Mouse (Mus musculus) limb, embryonic 15.5 days (tissue): ENCODE results near the gene Nxnl1. TPM values are rescaled to one million over a fixed set of nuclear protein-coding genes. Genes with fewer than 3 reads are reported as not detected.
A peak's percentile ranks its signal among the peaks of the same experiment; 100 is the strongest.

Source experiments
- ATAC-seq: fragments of 200-750 bp; cut with Nextera tagmentation; 2 replicates; pipeline ENCODE4 v1.8.0; 2017; ENCODE audit warnings: low read depth, moderate TSS enrichment; ENCODE audit not compliant: insufficient number of reproducible peaks, low FRiP score, low TSS enrichment
- H3K27ac ChIP-seq: fragments of 300-500 bp; sonication (generic); 2 replicates; pipeline ENCODE4 v1.5.1; 2015; ENCODE audit warnings: moderate library complexity, mild to moderate bottlenecking, inconsistent platforms
- H3K27me3 ChIP-seq: fragments of 300-500 bp; sonication (generic); 2 replicates; pipeline ENCODE4 v1.6.1; 2015; ENCODE audit warnings: inconsistent platforms
- H3K36me3 ChIP-seq: fragments of 300-500 bp; sonication (generic); 2 replicates; pipeline ENCODE4 v1.6.1; 2015; ENCODE audit warnings: inconsistent platforms
- H3K4me1 ChIP-seq: fragments of 300-500 bp; sonication (generic); 2 replicates; pipeline ENCODE4 v1.6.1; 2015; ENCODE audit warnings: inconsistent platforms
- H3K4me2 ChIP-seq: fragments of 300-500 bp; sonication (generic); 2 replicates; pipeline ENCODE4 v1.6.1; 2015; ENCODE audit warnings: mild to moderate bottlenecking, inconsistent platforms
- H3K4me3 ChIP-seq: fragments of 300-500 bp; sonication (generic); 2 replicates; pipeline ENCODE4 v1.5.1; 2015; ENCODE audit warnings: mild to moderate bottlenecking, inconsistent platforms
- H3K9ac ChIP-seq: fragments of 300-500 bp; sonication (generic); 2 replicates; pipeline ENCODE4 v1.6.1; 2015; ENCODE audit warnings: inconsistent platforms
- H3K9me3 ChIP-seq: fragments of 300-500 bp; sonication (generic); 2 replicates; pipeline ENCODE4 v1.6.1; 2016; ENCODE audit warnings: inconsistent platforms
- WGBS: fragments of 180-500 bp; shearing (Covaris S2); methylation state at CpG from one replicate; pipeline ENCODE4 v1.1.7; 2015; 5-methylcytosine and 5-hydroxymethylcytosine counted together
- polyA plus RNA-seq: library from polyadenylated mRNA; unstranded; fragments of >200 nt; fragmentation: Nextera tagmentation; extraction: Ambion mirVana; gene quantifications from 2 replicates; pipeline ENCODE4 v1.2.1, GENCODE M21; 2015

Nxnl1 gene
- polyA plus RNA-seq, 1 experiment from 2014 or later: 0.14 TPM

- Histone ChIP-seq H3K36me3 (no peaks in the 10 kb centered on the region), H3K4me2 (no peak overlapping the region), H3K4me1 (peaks cover 21% of the 10 kb centered on the region), H3K27ac (no peak overlapping the region), H3K9ac (no peak overlapping the region), H3K4me3 (no peak overlapping the region), H3K9me3 (no peaks in the 10 kb centered on the region), H3K27me3 (peaks cover 73% of the 10 kb centered on the region)
- ATAC-seq: no peak
- WGBS: 86% methylated on average over 4 of the region's 4 CpGs
Measured at GRCm38 (mm10) chr8:71563992-71564391, 2.4 kb downstream of the Nxnl1 start.

DNA sequence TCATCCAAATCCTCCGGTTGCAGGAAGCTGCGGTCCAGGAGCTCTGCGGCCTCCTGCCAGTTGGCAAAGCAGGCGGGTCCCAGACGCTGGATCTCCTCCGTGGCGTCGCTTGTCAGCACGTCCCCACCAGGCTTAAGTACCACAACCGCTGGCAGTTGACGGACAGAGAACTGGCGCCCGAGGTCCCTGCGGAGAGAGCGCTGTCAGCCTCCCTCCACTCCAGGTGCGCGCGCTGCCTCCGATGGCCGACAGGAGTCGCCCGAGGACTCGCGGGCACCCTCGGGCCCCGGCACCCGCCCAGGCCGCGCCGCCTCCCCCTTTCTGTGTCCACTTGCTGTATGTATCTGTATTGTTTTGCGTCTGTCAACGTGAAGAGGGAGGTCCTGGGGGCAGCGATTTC is 3.6 kb downstream of the Nxnl1 start:
- Histone ChIP-seq H3K27ac (no peak overlapping the region), H3K36me3 (no peaks in the 10 kb centered on the region), H3K4me2 (peak overlapping the region; percentile 54), H3K9ac (no peak overlapping the region), H3K4me3 (peak overlapping the region; percentile 32), H3K9me3 (no peaks in the 10 kb centered on the region), H3K27me3 (peaks cover 77% of the 10 kb centered on the region), H3K4me1 (peaks cover 23% of the 10 kb centered on the region)
- no peak for ATAC-seq
- WGBS: 1% methylated on average over 33 of the region's 33 CpGs

- Histone ChIP-seq H3K9me3 (no peaks in the 10 kb centered on the region), H3K27me3 (peaks cover 83% of the 10 kb centered on the region), H3K9ac (no peak overlapping the region), H3K27ac (no peak overlapping the region), H3K36me3 (no peaks in the 10 kb centered on the region), H3K4me1 (peaks cover 23% of the 10 kb centered on the region), H3K4me3 (no peak overlapping the region), H3K4me2 (no peak overlapping the region)
- ATAC-seq: no peak
- 4% methylated on average over 15 of the region's 15 CpGs for WGBS
Measured at GRCm38 (mm10) chr8:71561401-71561800, 5.0 kb downstream of the Nxnl1 start.

GRCm38 (mm10) chr8:71560765-71561164 is 5.6 kb downstream of the Nxnl1 start:
- 84% methylated on average over 5 of the region's 5 CpGs for WGBS
- H3K9ac ChIP-seq: no peak overlapping the region
- H3K4me1 ChIP-seq: peaks cover 23% of the 10 kb centered on the region
- no peaks in the 10 kb centered on the region for H3K9me3 ChIP-seq
- no peak for ATAC-seq
- H3K36me3 ChIP-seq: no peaks in the 10 kb centered on the region
- H3K27ac ChIP-seq: no peak overlapping the region
- peaks cover 84% of the 10 kb centered on the region for H3K27me3 ChIP-seq
- H3K4me2 ChIP-seq: no peak overlapping the region
- H3K4me3 ChIP-seq: no peak overlapping the region

DNA sequence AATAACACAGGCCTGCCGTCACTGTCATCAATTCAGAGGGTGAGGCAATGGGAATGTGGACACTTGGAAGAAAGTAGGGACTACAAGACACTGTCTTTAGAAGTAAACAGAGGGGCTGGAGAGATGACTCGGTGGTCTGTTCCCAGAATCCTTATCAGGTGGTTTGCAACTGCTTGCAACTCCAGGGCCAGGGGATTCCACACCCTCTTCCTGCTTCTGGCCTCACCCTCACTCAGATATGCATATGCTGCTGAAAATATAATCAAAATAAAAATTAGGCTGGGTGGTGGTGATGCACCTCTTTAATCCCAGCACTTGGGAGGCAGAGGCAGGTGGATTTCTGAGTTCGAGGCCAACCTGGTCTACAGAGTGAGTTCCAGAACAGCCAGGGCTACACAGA is 6.3 kb downstream of the Nxnl1 start:
- Histone ChIP-seq H3K27ac (no peak overlapping the region), H3K36me3 (no peaks in the 10 kb centered on the region), H3K9ac (no peak overlapping the region), H3K4me2 (no peak overlapping the region), H3K27me3 (peaks cover 87% of the 10 kb centered on the region), H3K4me1 (peaks cover 23% of the 10 kb centered on the region), H3K4me3 (no peak overlapping the region), H3K9me3 (no peaks in the 10 kb centered on the region)
- 75% methylated on average over 3 of the region's 3 CpGs for WGBS
- no peak for ATAC-seq

DNA sequence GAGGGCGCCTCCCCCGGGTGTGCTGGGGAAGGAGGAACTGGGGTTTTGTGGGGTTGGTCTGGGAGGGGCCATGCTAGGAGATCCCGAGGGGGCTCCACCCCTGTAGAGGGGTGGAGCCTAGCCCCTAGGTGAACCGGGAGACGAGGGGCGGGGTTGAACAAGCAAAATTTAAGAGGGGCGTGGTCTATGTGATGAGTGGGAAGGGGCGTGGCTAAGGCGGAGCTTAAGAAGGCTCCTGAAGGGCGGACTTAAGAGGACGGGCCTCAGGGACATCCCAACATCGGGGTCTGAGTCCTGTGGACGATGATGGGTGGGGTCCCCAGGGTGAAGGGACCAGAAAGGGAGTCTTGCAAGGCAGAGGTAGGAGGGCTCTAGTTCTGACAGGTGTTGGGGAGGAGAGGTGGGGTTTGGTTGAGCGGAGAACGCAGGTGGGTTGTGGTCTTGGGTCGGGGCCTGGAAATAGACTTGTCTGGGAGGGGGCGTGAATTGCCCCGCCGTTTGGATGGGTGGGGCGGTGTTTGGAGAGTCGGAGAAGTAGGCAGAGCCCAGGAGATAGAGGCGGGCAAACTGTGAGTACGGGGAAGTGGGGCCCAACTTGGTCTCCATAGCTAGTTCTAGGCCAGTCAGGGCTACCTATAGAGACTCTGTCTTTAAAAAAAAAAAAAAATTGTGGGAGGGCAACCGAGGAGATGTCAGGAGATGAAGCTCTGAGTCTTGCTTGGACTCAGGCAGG is 7.3 kb downstream of the Nxnl1 start:
- Histone ChIP-seq H3K4me2 (peak overlapping the region; percentile 69), H3K27ac (no peak overlapping the region), H3K4me3 (peak overlapping the region; percentile 40), H3K36me3 (no peaks in the 10 kb centered on the region), H3K4me1 (peaks cover 23% of the 10 kb centered on the region), H3K9ac (peak overlapping the region; percentile 28; the same call in 1 of the 2 replicates), H3K27me3 (peaks cover 84% of the 10 kb centered on the region), H3K9me3 (no peaks in the 10 kb centered on the region)
- ATAC-seq: peak; percentile 32; the same call in 1 of the 2 replicates
- WGBS: 2% methylated on average over 24 of the region's 24 CpGs

DNA sequence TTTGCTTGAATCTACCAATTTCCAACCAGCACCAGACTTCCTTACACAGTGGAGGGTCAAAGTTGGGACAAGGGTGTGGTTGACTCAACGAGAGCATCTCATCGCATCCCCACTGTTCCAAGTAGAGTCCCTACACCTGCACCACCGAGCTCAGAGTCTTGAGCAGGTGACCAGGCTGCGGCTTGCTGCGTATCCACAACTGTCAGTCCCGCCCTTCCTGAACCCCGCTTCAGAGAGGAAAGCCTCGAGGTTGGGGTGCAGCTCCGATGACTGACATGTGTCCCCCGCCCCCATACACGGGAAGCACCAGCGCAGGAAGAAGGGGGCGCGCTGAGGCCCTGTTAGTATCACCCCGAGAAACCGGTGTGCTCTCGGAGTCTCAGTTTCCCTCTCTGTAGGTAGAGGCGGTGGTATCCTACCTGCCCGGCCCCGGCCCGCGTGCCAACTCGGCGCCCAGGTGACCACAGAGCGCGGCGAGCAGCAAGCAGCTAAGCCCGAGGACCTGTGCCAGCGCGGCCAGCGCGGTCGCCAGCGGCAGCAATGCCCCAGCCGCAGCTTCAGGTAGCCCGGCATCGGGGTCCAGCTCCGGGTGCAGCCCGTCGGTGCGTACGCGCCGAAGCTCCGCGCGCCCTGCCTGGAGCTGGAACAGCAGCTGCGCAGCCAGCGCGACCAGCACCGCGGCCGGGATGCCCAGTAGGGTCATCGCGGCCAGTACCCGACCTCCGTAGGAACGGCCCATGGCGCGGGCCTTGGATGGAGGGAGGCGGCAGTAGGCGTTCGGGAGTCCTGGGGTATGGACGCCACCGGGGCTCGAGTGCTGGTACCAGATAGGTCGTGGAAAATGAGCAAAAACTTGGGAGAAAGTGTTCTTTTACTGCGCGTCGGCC is 8.1 kb downstream of the Nxnl1 start, which contains the start of gene Tmem221:
Gene Tmem221 (minus strand): TSS at position 801 of the 887 bp plus-strand sequence.
- no peaks in the 10 kb centered on the region for H3K9me3 ChIP-seq
- no peak for ATAC-seq
- peak within 1 kb of the TSS; percentile 69 for H3K4me2 ChIP-seq
- peaks cover 23% of the 10 kb centered on the region for H3K4me1 ChIP-seq
- peak within 1 kb of the TSS; percentile 28; the same call in 1 of the 2 replicates for H3K9ac ChIP-seq
- H3K36me3 ChIP-seq: no peaks in the 10 kb centered on the region
- H3K27ac ChIP-seq: no peak within 1 kb of the TSS
- H3K4me3 ChIP-seq: peak within 1 kb of the TSS; percentile 40
- WGBS: 5% methylated on average over 70 of the region's 70 CpGs
- H3K27me3 ChIP-seq: peaks cover 78% of the 10 kb centered on the region

GRCm38 (mm10) chr8:71554644-71555043 is 11.8 kb downstream of the Nxnl1 start:
- no peak for ATAC-seq
- H3K9ac ChIP-seq: no peak overlapping the region
- peaks cover 13% of the 10 kb centered on the region for H3K4me1 ChIP-seq
- no peaks in the 10 kb centered on the region for H3K9me3 ChIP-seq
- H3K36me3 ChIP-seq: no peaks in the 10 kb centered on the region
- 81% methylated on average over 2 of the region's 2 CpGs for WGBS
- H3K27ac ChIP-seq: no peak overlapping the region
- no peak overlapping the region for H3K4me2 ChIP-seq
- peaks cover 44% of the 10 kb centered on the region for H3K27me3 ChIP-seq
- H3K4me3 ChIP-seq: no peak overlapping the region

- 72% methylated on average over 6 of the region's 6 CpGs for WGBS
- Histone ChIP-seq H3K4me1 (peaks cover 10% of the 10 kb centered on the region), H3K27ac (no peak overlapping the region), H3K36me3 (peaks cover 4% of the 10 kb centered on the region; the same call in 1 of the 2 replicates), H3K27me3 (peaks cover 38% of the 10 kb centered on the region), H3K4me3 (no peak overlapping the region), H3K9ac (no peak overlapping the region), H3K4me2 (no peak overlapping the region), H3K9me3 (no peaks in the 10 kb centered on the region)
- ATAC-seq: no peak
Measured at GRCm38 (mm10) chr8:71554001-71554400, 12.4 kb downstream of the Nxnl1 start.

- Histone ChIP-seq H3K27me3 (peaks cover 25% of the 10 kb centered on the region), H3K4me1 (no peaks in the 10 kb centered on the region), H3K4me3 (no peak overlapping the region), H3K27ac (no peak overlapping the region), H3K9me3 (no peaks in the 10 kb centered on the region), H3K4me2 (no peak overlapping the region), H3K36me3 (peaks cover 14% of the 10 kb centered on the region), H3K9ac (no peak overlapping the region)
- 44% methylated on average over 6 of the region's 6 CpGs for WGBS
- no peak for ATAC-seq
Measured at GRCm38 (mm10) chr8:71552770-71553169, 13.6 kb downstream of the Nxnl1 start.

GRCm38 (mm10) chr8:71550754-71551153 is 15.6 kb downstream of the Nxnl1 start:
- H3K9ac ChIP-seq: no peak overlapping the region
- no peak overlapping the region for H3K4me2 ChIP-seq
- WGBS: 62% methylated on average over 7 of the region's 7 CpGs
- no peaks in the 10 kb centered on the region for H3K9me3 ChIP-seq
- H3K4me3 ChIP-seq: no peak overlapping the region
- H3K27ac ChIP-seq: no peak overlapping the region
- no peaks in the 10 kb centered on the region for H3K4me1 ChIP-seq
- H3K36me3 ChIP-seq: peaks cover 32% of the 10 kb centered on the region
- ATAC-seq: no peak
- peaks cover 5% of the 10 kb centered on the region for H3K27me3 ChIP-seq

- Histone ChIP-seq H3K27ac (no peak overlapping the region), H3K4me1 (peaks cover 10% of the 10 kb centered on the region), H3K27me3 (no peaks in the 10 kb centered on the region), H3K9ac (no peak overlapping the region), H3K9me3 (no peaks in the 10 kb centered on the region), H3K4me3 (no peak overlapping the region), H3K4me2 (no peak overlapping the region), H3K36me3 (peaks cover 40% of the 10 kb centered on the region)
- 89% methylated on average over 6 of the region's 7 CpGs for WGBS
- ATAC-seq: no peak
Measured at GRCm38 (mm10) chr8:71547590-71547989, 18.8 kb downstream of the Nxnl1 start.
